Mouse (Mus musculus) fat pad, adult 2 months (tissue): ENCODE measurements around the gene Ankrd33.

Experiments used
- DNase-seq: peaks from one replicate; pipeline ENCODE4 v3.0.0-alpha.2; 2011; ENCODE audit warnings: low read depth, low spot score; ENCODE audit errors: extremely low read depth

Ankrd33 gene

GRCm38 (mm10) chr15:101146100-101146965, 30.8 kb downstream of the Ankrd33 start:
- no peak for DNase-seq

GRCm38 (mm10) chr15:101147115-101147909, 31.8 kb downstream of the Ankrd33 start:
- no peak for DNase-seq

- DNase-seq = no peak
Observed at GRCm38 (mm10) chr15:101147910-101148273, 32.3 kb downstream of the Ankrd33 start.

- no peak for DNase-seq
Observed at GRCm38 (mm10) chr15:101148604-101149003, 33.0 kb downstream of the Ankrd33 start.

- DNase-seq = no peak
Observed at GRCm38 (mm10) chr15:101151409-101152261, 36.1 kb downstream of the Ankrd33 start.

- DNase-seq = no peak
Observed at GRCm38 (mm10) chr15:101154700-101155616, 39.4 kb downstream of the Ankrd33 start.

- DNase-seq = no peak
Observed at GRCm38 (mm10) chr15:101160128-101160527, 44.6 kb downstream of the Ankrd33 start.

- DNase-seq = no peak
Observed at GRCm38 (mm10) chr15:101160591-101160990, 45.0 kb downstream of the Ankrd33 start.

- no peak for DNase-seq
Observed at GRCm38 (mm10) chr15:101161534-101161933, 46.0 kb downstream of the Ankrd33 start.

- DNase-seq = no peak
Observed at GRCm38 (mm10) chr15:101163056-101163458, 47.5 kb downstream of the Ankrd33 start.

- no peak for DNase-seq
Observed at GRCm38 (mm10) chr15:101163854-101164253, 48.3 kb downstream of the Ankrd33 start.

GRCm38 (mm10) chr15:101164291-101164690, 48.7 kb downstream of the Ankrd33 start:
- DNase-seq = no peak

GRCm38 (mm10) chr15:101165658-101166437, 50.3 kb downstream of the Ankrd33 start:
- DNase-seq = no peak

GRCm38 (mm10) chr15:101167553-101167952, 52.0 kb downstream of the Ankrd33 start:
- no peak for DNase-seq
